Mouse (Mus musculus) lung, adult 2 months (tissue): ENCODE measurements around the gene Ctcfl.

Source experiments
- CTCF ChIP-seq: fragments of 200-500 bp; IDR thresholded peaks from 2 replicates; pipeline ENCODE4 v1.5.1; 2011; ENCODE audit warnings: mild to moderate bottlenecking, low read length, control low read depth; ENCODE audit not compliant: insufficient read depth
- POLR2A ChIP-seq: fragments of 200-500 bp; IDR thresholded peaks from 2 replicates; pipeline ENCODE4 v1.6.1; 2011; ENCODE audit warnings: low read depth, mild to moderate bottlenecking, control low read depth, low read length, borderline replicate concordance; ENCODE audit errors: extremely low read depth

GRCm38 (mm10) chr2:173155907-173156306, 36.6 kb upstream of the Ctcfl start:
- TF ChIP-seq CTCF = no peak
- TF ChIP-seq POLR2A = no peak
